In genomic region chr6:113172011-113172410, GRCm38 (mm10) we compare ENCODE assay signal across 12 mouse cellular contexts. TPM values are rescaled to one million over a fixed set of nuclear protein-coding genes. Genes with fewer than 3 reads are reported as not detected.
DNase-seq lines count a peak whose midpoint lies in the region; ATAC-seq and TF ChIP-seq lines count a peak whose summit lies in the region.
"Had no signal": no experiment of that assay in that cellular context is flagged by ENCODE, and none has a peak within 500 bp of the region (broad histone marks: within the 10 kb centered on the region; RNA-seq: fewer than 3 reads in every experiment).

No protein-coding gene starts in this region.

- H3K4me3 ChIP-seq in heart, embryonic 15.5 days: no peak overlapping the region
- no peak overlapping the region for H3K4me3 ChIP-seq in midbrain, embryonic 11.5 days (ENCODE audit: low read depth, low read length)
- H3K4me3 ChIP-seq in midbrain, postnatal 0 days (ENCODE audit: low read depth, low read length): no peak overlapping the region
- H3K4me3 ChIP-seq: embryonic facial prominence, embryonic 10.5 days; embryonic facial prominence, embryonic 12.5 days; erythroblast, embryonic 14.5 days; forebrain, embryonic 10.5 days; forebrain, embryonic 12.5 days had no signal

- DNase-seq in heart, postnatal 4 days: no peak
- DNase-seq in midbrain, embryonic 11.5 days (ENCODE audit: low spot score, missing footprints): peak; percentile 67
- DNase-seq in midbrain, postnatal 0 days (ENCODE audit: low spot score): no peak
- no peak for DNase-seq in adrenal gland, postnatal 10 days

- no peak overlapping the region for H3K4me2 ChIP-seq in heart, embryonic 15.5 days
- no peak overlapping the region for H3K4me2 ChIP-seq in midbrain, embryonic 11.5 days
- H3K4me2 ChIP-seq in midbrain, postnatal 0 days (ENCODE audit: low read depth, low read length, poor library complexity, severe bottlenecking): no peak overlapping the region
- H3K4me2 ChIP-seq: embryonic facial prominence, embryonic 12.5 days; forebrain, embryonic 12.5 days had no signal

- no peaks in the 10 kb centered on the region for H3K9me3 ChIP-seq in heart, embryonic 15.5 days (replicated peaks)
- H3K9me3 ChIP-seq in midbrain, embryonic 11.5 days (ENCODE audit: control insufficient read depth, low read length): no peaks in the 10 kb centered on the region
- H3K9me3 ChIP-seq in midbrain, postnatal 0 days (ENCODE audit: low read length): no peaks in the 10 kb centered on the region
- H3K9me3 ChIP-seq: embryonic facial prominence, embryonic 10.5 days; embryonic facial prominence, embryonic 12.5 days; forebrain, embryonic 10.5 days; forebrain, embryonic 12.5 days had no signal

- ATAC-seq in heart, embryonic 15.5 days (replicated peaks; ENCODE audit: insufficient number of reproducible peaks, insufficient read depth, low FRiP score, low read depth): 0 out of 2 replicates have a peak, but pooled peaks have one; percentile 14
- ATAC-seq in midbrain, embryonic 11.5 days (ENCODE audit: low FRiP score): no peak
- no peak for ATAC-seq in midbrain, postnatal 0 days (ENCODE audit: low FRiP score)
- ATAC-seq: forebrain, embryonic 14.5 days; forebrain, embryonic 16.5 days had no signal

- H3K4me1 ChIP-seq in heart, embryonic 15.5 days (replicated peaks): peaks cover 4% of the 10 kb centered on the region
- no peaks in the 10 kb centered on the region for H3K4me1 ChIP-seq in midbrain, embryonic 11.5 days (ENCODE audit: control insufficient read depth, insufficient read depth, low read length)
- no peaks in the 10 kb centered on the region for H3K4me1 ChIP-seq in midbrain, postnatal 0 days (ENCODE audit: insufficient read depth, low read length)
- H3K4me1 ChIP-seq: embryonic facial prominence, embryonic 10.5 days; forebrain, embryonic 12.5 days had no signal

- H3K27ac ChIP-seq in heart, embryonic 15.5 days: no peak overlapping the region
- H3K27ac ChIP-seq in midbrain, embryonic 11.5 days (ENCODE audit: low read depth, low read length): no peak overlapping the region
- no peak overlapping the region for H3K27ac ChIP-seq in midbrain, postnatal 0 days (ENCODE audit: low read depth, low read length)
- H3K27ac ChIP-seq: embryonic facial prominence, embryonic 10.5 days; embryonic facial prominence, embryonic 12.5 days; forebrain, embryonic 10.5 days; forebrain, embryonic 12.5 days had no signal

- H3K9ac ChIP-seq in heart, embryonic 15.5 days: no peak overlapping the region
- no peak overlapping the region for H3K9ac ChIP-seq in midbrain, embryonic 11.5 days (ENCODE audit: low read length)
- H3K9ac ChIP-seq in midbrain, postnatal 0 days (replicated peaks; ENCODE audit: low read length, poor library complexity, severe bottlenecking): no peak overlapping the region
- H3K9ac ChIP-seq: embryonic facial prominence, embryonic 12.5 days; forebrain, embryonic 12.5 days had no signal

- no peak for TF ChIP-seq CTCF in midbrain, postnatal 0 days (IDR thresholded peaks at IDR 0.05)

- no peaks in the 10 kb centered on the region for H3K27me3 ChIP-seq in heart, embryonic 15.5 days
- H3K27me3 ChIP-seq in midbrain, embryonic 11.5 days (ENCODE audit: control insufficient read depth, insufficient read depth, low read length): no peaks in the 10 kb centered on the region
- no peaks in the 10 kb centered on the region for H3K27me3 ChIP-seq in midbrain, postnatal 0 days (ENCODE audit: insufficient read depth, low read length)
- H3K27me3 ChIP-seq: embryonic facial prominence, embryonic 12.5 days; forebrain, embryonic 12.5 days had no signal

- H3K36me3 ChIP-seq in heart, embryonic 15.5 days: no peaks in the 10 kb centered on the region
- no peaks in the 10 kb centered on the region for H3K36me3 ChIP-seq in midbrain, embryonic 11.5 days (ENCODE audit: control insufficient read depth, insufficient read depth, low read length)
- H3K36me3 ChIP-seq in midbrain, postnatal 0 days (ENCODE audit: insufficient read depth, low read length): peaks cover 16% of the 10 kb centered on the region
- H3K36me3 ChIP-seq: embryonic facial prominence, embryonic 10.5 days; embryonic facial prominence, embryonic 12.5 days had no signal

RNA-seq across cellular contexts. Expression of gene Lhfpl4, which starts 23.2 kb away (rescaled TPM):
- 0.35 and 0.81 TPM in 2 replicates for polyA plus RNA-seq in heart, embryonic 15.5 days (2015; fragmentation: Nextera tagmentation; extraction: Ambion mirVana)
- total RNA-seq in heart, postnatal 4 days (2021): under 1 TPM; 0.50 to 0.61 TPM
- 7.6 TPM in 2 replicates for polyA plus RNA-seq in midbrain, embryonic 11.5 days (2014; fragmentation: Nextera tagmentation; extraction: Ambion mirVana)
- total RNA-seq in midbrain, postnatal 0 days (2014; rRNA removed): 81.3 and 92.6 TPM in 2 replicates
- polyA plus RNA-seq in midbrain, postnatal 0 days (2015; fragmentation: Nextera tagmentation; extraction: Ambion mirVana): 56.6 and 66.1 TPM in 2 replicates
- total RNA-seq in adrenal gland, postnatal 10 days (2021): 1 to 10 TPM; 3.2 to 4.8 TPM

Comparison
In these comparisons a context has a peak if more than half of its experiments do, and no peak if none do; other contexts are left out.
1. RNA of gene Lhfpl4, which starts 23.2 kb away (total RNA-seq): 81.3 to 92.6 TPM in midbrain, postnatal 0 days; 3.2 to 4.8 TPM in adrenal gland, postnatal 10 days and 0.50 to 0.61 TPM in heart, postnatal 4 days; every median in the first group is over 10 times any median in the second.